Mouse (Mus musculus) stomach, embryonic 16.5 days (tissue): ENCODE measurements around the gene Anxa6. TPM values are rescaled to one million over a fixed set of nuclear protein-coding genes. Genes with fewer than 3 reads are reported as not detected.
"Not testable (repeated sequence)": the region's sequence is repeated elsewhere in the genome, so short reads cannot be mapped to it uniquely, and the experiment has no call there.

Experiments
- ATAC-seq: fragments of 200-750 bp; cut with Nextera tagmentation; 2 replicates; pipeline ENCODE4 v1.8.0; 2017; ENCODE audit warnings: moderate number of reproducible peaks, moderate TSS enrichment; ENCODE audit not compliant: insufficient read depth, low FRiP score
- H3K27ac ChIP-seq: fragments of 300-500 bp; sonication (generic); 2 replicates; pipeline ENCODE4 v1.5.1; 2014; ENCODE audit warnings: low read length
- H3K27me3 ChIP-seq: fragments of 300-500 bp; sonication (generic); 2 replicates; pipeline ENCODE4 v1.6.1; 2014; ENCODE audit warnings: low read length, control low read depth, mixed read lengths; ENCODE audit not compliant: control insufficient read depth, insufficient read depth
- H3K36me3 ChIP-seq: fragments of 300-500 bp; sonication (generic); 2 replicates; pipeline ENCODE4 v1.6.1; 2014; ENCODE audit warnings: low read length; ENCODE audit not compliant: control insufficient read depth, insufficient read depth
- H3K4me1 ChIP-seq: fragments of 300-500 bp; sonication (generic); 2 replicates; pipeline ENCODE4 v1.6.1; 2014; ENCODE audit warnings: low read length, control low read depth, mixed read lengths; ENCODE audit not compliant: control insufficient read depth, insufficient read depth
- H3K4me2 ChIP-seq: fragments of 300-500 bp; sonication (generic); 2 replicates; pipeline ENCODE4 v1.6.1; 2014; ENCODE audit warnings: low read depth, low read length, mixed read lengths
- H3K4me3 ChIP-seq: fragments of 300-500 bp; sonication (generic); replicated peaks from 2 replicates; pipeline ENCODE4 v1.5.1; 2014; ENCODE audit warnings: mild to moderate bottlenecking, low read length
- H3K9ac ChIP-seq: fragments of 300-500 bp; sonication (generic); 2 replicates; pipeline ENCODE4 v1.6.1; 2014; ENCODE audit warnings: low read length
- H3K9me3 ChIP-seq: fragments of 300-500 bp; sonication (generic); replicated peaks from 2 replicates; pipeline ENCODE4 v1.6.1; 2016; ENCODE audit warnings: low read length, control low read depth; ENCODE audit not compliant: control insufficient read depth
- WGBS: fragments of 180-500 bp; shearing (Covaris S2); extraction: QIAGEN DNeasy Blood & Tissue Kit; methylation state at CpG from one replicate; pipeline ENCODE4 v1.1.7; 2014; 5-methylcytosine and 5-hydroxymethylcytosine counted together
- polyA plus RNA-seq: library from polyadenylated mRNA; unstranded; fragments of >200 nt; fragmentation: Nextera tagmentation; extraction: Ambion mirVana; gene quantifications from 2 replicates; pipeline ENCODE4 v1.2.1, GENCODE M21; 2015

The Anxa6 gene
- polyA plus RNA-seq, 1 experiment from 2014 or later, result 364 TPM

GRCm38 (mm10) chr11:54955400-54955734 lies 77.9 kb downstream of the Anxa6 start:
- H3K9me3 ChIP-seq, ATAC-seq, H3K27me3 ChIP-seq, H3K36me3 ChIP-seq: not testable (repeated sequence)
- 36% methylated on average over 10 of the region's 10 CpGs for WGBS
- Histone ChIP-seq H3K27ac (peak overlapping the region; percentile 92), H3K4me3 (peak overlapping the region; percentile 88), H3K4me2 (peak overlapping the region; percentile 74), H3K9ac (peak overlapping the region; percentile 93), H3K4me1 (peaks cover 19% of the 10 kb centered on the region)

- no peak overlapping the region for H3K9ac ChIP-seq
- peaks cover 19% of the 10 kb centered on the region for H3K4me1 ChIP-seq
- no peak for ATAC-seq
- no peak overlapping the region for H3K27ac ChIP-seq
- H3K4me2 ChIP-seq, result no peak overlapping the region
- no peaks in the 10 kb centered on the region for H3K36me3 ChIP-seq
- no peak overlapping the region for H3K4me3 ChIP-seq
- H3K27me3 ChIP-seq, result no peaks in the 10 kb centered on the region
- WGBS, result 82% methylated on average over 8 of the region's 8 CpGs
- no peaks in the 10 kb centered on the region for H3K9me3 ChIP-seq
These were observed 78.5 kb downstream of the Anxa6 start for GRCm38 (mm10) chr11:54954716-54955115.

GRCm38 (mm10) chr11:54953993-54954446 lies 79.2 kb downstream of the Anxa6 start:
- Histone ChIP-seq H3K4me2 (0 out of 2 replicates have a peak overlapping the region, but pooled peaks have one; percentile 2), H3K4me1 (peaks cover 18% of the 10 kb centered on the region), H3K9ac (no peak overlapping the region), H3K4me3 (no peak overlapping the region), H3K27ac (no peak overlapping the region), H3K9me3 (no peaks in the 10 kb centered on the region), H3K27me3 (no peaks in the 10 kb centered on the region), H3K36me3 (no peaks in the 10 kb centered on the region)
- ATAC-seq, result no peak
- 44% methylated on average over 9 of the region's 9 CpGs for WGBS

- Histone ChIP-seq H3K9ac (peak overlapping the region; percentile 19; the same call in 1 of the 2 replicates), H3K4me1 (peaks cover 12% of the 10 kb centered on the region), H3K27me3 (no peaks in the 10 kb centered on the region), H3K4me3 (no peak overlapping the region), H3K36me3 (no peaks in the 10 kb centered on the region), H3K9me3 (no peaks in the 10 kb centered on the region), H3K4me2 (no peak overlapping the region), H3K27ac (no peak overlapping the region; the same call in 1 of the 2 replicates)
- 66% methylated on average over 6 of the region's 6 CpGs for WGBS
- ATAC-seq, result no peak
These were observed 80.6 kb downstream of the Anxa6 start for GRCm38 (mm10) chr11:54952651-54953050.

GRCm38 (mm10) chr11:54950684-54951083 lies 82.6 kb downstream of the Anxa6 start:
- WGBS, result 85% methylated on average over 6 of the region's 6 CpGs
- ATAC-seq, result no peak
- Histone ChIP-seq H3K4me2 (no peak overlapping the region), H3K27me3 (no peaks in the 10 kb centered on the region), H3K27ac (no peak overlapping the region), H3K4me3 (no peak overlapping the region), H3K36me3 (no peaks in the 10 kb centered on the region), H3K4me1 (peaks cover 12% of the 10 kb centered on the region), H3K9me3 (no peaks in the 10 kb centered on the region), H3K9ac (no peak overlapping the region)

- Histone ChIP-seq H3K4me1 (peaks cover 9% of the 10 kb centered on the region), H3K27me3 (no peaks in the 10 kb centered on the region), H3K4me2 (no peak overlapping the region), H3K9me3 (no peaks in the 10 kb centered on the region), H3K36me3 (no peaks in the 10 kb centered on the region), H3K9ac (no peak overlapping the region), H3K4me3 (no peak overlapping the region), H3K27ac (no peak overlapping the region)
- no peak for ATAC-seq
- WGBS, result 67% methylated on average over 1 of the region's 1 CpGs
These were observed 83.5 kb downstream of the Anxa6 start for GRCm38 (mm10) chr11:54949717-54950116.

- Histone ChIP-seq H3K4me3 (no peak overlapping the region), H3K27me3 (no peaks in the 10 kb centered on the region), H3K4me2 (no peak overlapping the region), H3K36me3 (no peaks in the 10 kb centered on the region), H3K27ac (no peak overlapping the region), H3K4me1 (no peaks in the 10 kb centered on the region), H3K9me3 (no peaks in the 10 kb centered on the region), H3K9ac (no peak overlapping the region)
- no peak for ATAC-seq
- WGBS, result 80% methylated on average over 3 of the region's 3 CpGs
These were observed 88.5 kb downstream of the Anxa6 start for GRCm38 (mm10) chr11:54944702-54945101.

GRCm38 (mm10) chr11:54940056-54940455 lies 93.2 kb downstream of the Anxa6 start:
- Histone ChIP-seq H3K27me3 (no peaks in the 10 kb centered on the region), H3K4me2 (no peak overlapping the region), H3K27ac (no peak overlapping the region), H3K9me3 (no peaks in the 10 kb centered on the region), H3K9ac (no peak overlapping the region), H3K4me3 (no peak overlapping the region), H3K4me1 (peaks cover 12% of the 10 kb centered on the region), H3K36me3 (0 out of 2 replicates have a peak, but pooled peaks cover 8% of the 10 kb centered on the region)
- whole genome bisulfite sequencing, result 82% methylated on average over 7 of the region's 7 CpGs
- no peak for ATAC-seq

- Histone ChIP-seq H3K36me3 (0 out of 2 replicates have a peak, but pooled peaks cover 8% of the 10 kb centered on the region), H3K9ac (no peak overlapping the region), H3K4me2 (no peak overlapping the region), H3K27me3 (no peaks in the 10 kb centered on the region), H3K27ac (no peak overlapping the region), H3K4me1 (peaks cover 12% of the 10 kb centered on the region), H3K4me3 (no peak overlapping the region), H3K9me3 (no peaks in the 10 kb centered on the region)
- 86% methylated on average over 8 of the region's 8 CpGs for WGBS
- ATAC-seq, result no peak
These were observed 93.7 kb downstream of the Anxa6 start for GRCm38 (mm10) chr11:54939501-54939900.
